Mouse (Mus musculus): ENCODE results near the gene Uts2b.

The Uts2b gene

GRCm38 (mm10) chr16:27375318-27375717, 5.3 kb upstream of the Uts2b start:
- in situ Hi-C loops (cut with MboI, MseI) = no loop called here

GRCm38 (mm10) chr16:27374139-27374538, 4.1 kb upstream of the Uts2b start:
- in situ Hi-C loops (cut with MboI, MseI) = no loop called here

- in situ Hi-C loops (cut with MboI, MseI) = no loop called here
These were observed 661 bp upstream of the Uts2b start for GRCm38 (mm10) chr16:27370700-27371099.

- in situ Hi-C loops (cut with MboI, MseI) = no loop called here
These were observed 10.0 kb downstream of the Uts2b start for GRCm38 (mm10) chr16:27360059-27360458.

DNA sequence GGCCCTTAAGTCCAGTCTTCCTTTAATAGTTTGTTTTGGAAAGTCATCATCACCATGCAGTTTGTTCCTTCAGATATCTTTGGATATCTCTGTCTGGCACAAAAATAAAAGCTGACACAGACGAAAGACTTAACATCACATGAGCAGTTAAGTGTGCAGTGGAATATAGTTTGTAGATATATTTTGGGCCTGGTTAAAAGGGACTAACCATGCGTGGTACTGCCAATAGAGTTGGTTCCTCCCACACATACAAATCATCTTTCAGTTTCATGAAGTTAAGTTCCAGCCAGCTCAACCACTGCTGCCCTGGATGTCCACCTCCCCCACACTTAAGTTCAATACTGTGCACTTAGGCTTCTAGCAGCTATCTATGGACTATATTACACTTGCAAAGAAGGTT, 15.6 kb downstream of the Uts2b start:
- in situ Hi-C loops (cut with MboI, MseI) = no loop called here

DNA sequence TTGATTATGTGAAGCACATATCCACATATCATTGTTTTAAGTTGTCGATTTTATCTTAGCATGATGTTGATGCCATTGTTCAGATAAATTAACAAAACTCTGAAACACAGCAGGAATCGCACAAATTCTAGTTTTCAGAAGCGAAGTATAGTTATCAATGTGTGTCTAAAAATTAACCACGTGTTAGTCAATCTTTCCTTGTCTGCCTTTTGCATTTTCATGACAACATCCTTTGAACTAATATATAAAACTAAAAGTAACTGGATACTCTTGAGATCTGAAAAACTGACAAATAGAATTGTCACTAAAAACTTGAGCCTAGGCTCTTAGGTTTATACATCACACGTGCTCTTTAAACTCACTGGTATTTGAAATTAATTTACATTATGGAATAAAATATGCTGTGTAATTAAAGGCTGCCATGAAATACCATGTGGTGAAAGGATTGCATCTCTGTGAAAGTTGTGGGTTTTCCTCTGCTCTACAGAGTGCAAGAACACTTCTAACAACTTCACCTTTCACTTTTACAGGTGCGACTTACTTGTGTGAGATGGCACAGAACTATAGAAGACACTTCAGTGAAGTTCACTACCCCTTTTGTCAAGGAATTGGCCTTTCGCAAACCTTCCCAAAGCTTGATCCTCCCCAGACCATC, 20.0 kb downstream of the Uts2b start:
- in situ Hi-C loops (cut with MboI, MseI) = loop anchor here (5.0 kb wide), 1 partner anchor 52 kb away; no protein-coding TSS in a partner anchor

- in situ Hi-C loops (cut with MboI, MseI) = loop anchor here (5.0 kb wide), 1 partner anchor 53 kb away; no protein-coding TSS in a partner anchor
These were observed 20.8 kb downstream of the Uts2b start for GRCm38 (mm10) chr16:27349235-27349634.

- in situ Hi-C loops (cut with MboI, MseI) = loop anchor here (5.0 kb wide), 1 partner anchor 54 kb away; no protein-coding TSS in a partner anchor
These were observed 21.7 kb downstream of the Uts2b start for GRCm38 (mm10) chr16:27348359-27348758.

GRCm38 (mm10) chr16:27347521-27347920, 22.5 kb downstream of the Uts2b start:
- in situ Hi-C loops (cut with MboI, MseI) = loop anchor here (5.0 kb wide), 1 partner anchor 55 kb away; no protein-coding TSS in a partner anchor

DNA sequence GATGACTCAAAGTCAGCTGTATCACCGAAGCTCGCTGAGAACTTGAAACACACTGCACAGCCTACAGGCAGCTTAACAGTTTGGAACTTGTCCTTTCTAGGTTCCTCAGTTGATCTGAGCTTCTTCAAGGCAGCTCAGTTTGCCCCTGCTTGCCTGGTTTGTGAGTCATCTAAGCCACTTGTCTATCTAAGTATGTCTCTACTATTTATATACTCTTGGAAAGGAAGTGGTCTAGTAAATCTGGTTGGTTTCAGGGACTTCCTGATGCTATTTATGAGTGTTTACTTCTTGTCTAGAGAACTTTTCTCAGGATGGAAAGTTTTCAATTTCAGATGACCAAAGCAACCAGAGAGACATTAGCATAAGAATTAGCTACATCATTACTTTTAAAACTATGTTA, 43.6 kb downstream of the Uts2b start:
- in situ Hi-C loops (cut with MboI, MseI) = no loop called here

GRCm38 (mm10) chr16:27322047-27322446, 48.0 kb downstream of the Uts2b start:
- in situ Hi-C loops (cut with MboI, MseI) = loop anchor here (25.0 kb wide), 1 partner anchor 1085 kb away; no protein-coding TSS in a partner anchor

GRCm38 (mm10) chr16:27319099-27319498, 50.9 kb downstream of the Uts2b start:
- in situ Hi-C loops (cut with MboI, MseI) = loop anchor here (25.0 kb wide), 1 partner anchor 1082 kb away; no protein-coding TSS in a partner anchor

- in situ Hi-C loops (cut with MboI, MseI) = loop anchor here (25.0 kb wide), 1 partner anchor 1070 kb away; no protein-coding TSS in a partner anchor
These were observed 62.9 kb downstream of the Uts2b start, which contains the start of gene Ostn for GRCm38 (mm10) chr16:27307189-27307588. Ostn (plus strand) TSS chr16:27307489.
